Mouse (Mus musculus) heart, postnatal 0 days (tissue): ENCODE results near the gene Rdh16.
A peak's percentile ranks its signal among the peaks of the same experiment; 100 is the strongest.

Experiments
- CTCF ChIP-seq: IDR thresholded peaks from 2 replicates; pipeline ENCODE4 v1.5.1; 2016; ENCODE audit warnings: antibody characterized with exemption, control low read depth, low read depth
- EP300 ChIP-seq: IDR thresholded peaks from 2 replicates; pipeline ENCODE4 v1.6.1; 2016; ENCODE audit warnings: antibody characterized with exemption, low read depth

- TF ChIP-seq CTCF, result peak; percentile 44
- TF ChIP-seq EP300, result no peak
Observed at GRCm38 (mm10) chr10:127825386-127825785, 24.4 kb downstream of the Rdh16 start.
